Mouse (Mus musculus) cerebellum, adult 2 months (tissue): ENCODE measurements at regions not wholly inside any gene's neighbourhood (a gene's known extent, or its start where the extent isn't known, plus 50 kb on each side); places are given as distances from the start of the nearest gene placed in this dataset.

Source experiments
- DNase-seq, 2 experiments: peaks; one replicate each; pipeline ENCODE4 v3.0.0; 2021
- H3K27ac ChIP-seq: fragments of 200-500 bp; 2 replicates; pipeline ENCODE4 v1.5.1; 2012; ENCODE audit warnings: low read length, control low read depth, inconsistent platforms; ENCODE audit not compliant: insufficient read depth
- H3K27me3 ChIP-seq: fragments of 200-500 bp; 2 replicates; pipeline ENCODE4 v1.6.1; 2012; ENCODE audit warnings: inconsistent platforms, mild to moderate bottlenecking, low read length, moderate library complexity; ENCODE audit not compliant: control insufficient read depth, insufficient read depth
- H3K4me1 ChIP-seq: fragments of 200-500 bp; 2 replicates; pipeline ENCODE4 v1.6.1; 2011; ENCODE audit warnings: low read length; ENCODE audit not compliant: control insufficient read depth, insufficient read depth
- H3K4me3 ChIP-seq: fragments of 200-500 bp; replicated peaks from 2 replicates; pipeline ENCODE3; 2011; ENCODE audit warnings: mild to moderate bottlenecking, low read depth, low read length, control low read depth; ENCODE audit not compliant: insufficient read depth
- CTCF ChIP-seq: fragments of 200-500 bp; IDR thresholded peaks from 2 replicates; pipeline ENCODE4 v1.5.1; 2011; ENCODE audit warnings: low read depth, mild to moderate bottlenecking, control low read depth, low read length, moderate library complexity, borderline replicate concordance; ENCODE audit not compliant: insufficient read depth
- POLR2A ChIP-seq: fragments of 200-500 bp; IDR thresholded peaks from 2 replicates; pipeline ENCODE4 v1.6.1; 2011; ENCODE audit warnings: low read length, control low read depth, borderline replicate concordance; ENCODE audit not compliant: insufficient read depth
- WGBS: fragments of 180-500 bp; shearing (Covaris S2); methylation state at CpG from one replicate; pipeline ENCODE4 v1.1.7; 2018; 5-methylcytosine and 5-hydroxymethylcytosine counted together

DNA sequence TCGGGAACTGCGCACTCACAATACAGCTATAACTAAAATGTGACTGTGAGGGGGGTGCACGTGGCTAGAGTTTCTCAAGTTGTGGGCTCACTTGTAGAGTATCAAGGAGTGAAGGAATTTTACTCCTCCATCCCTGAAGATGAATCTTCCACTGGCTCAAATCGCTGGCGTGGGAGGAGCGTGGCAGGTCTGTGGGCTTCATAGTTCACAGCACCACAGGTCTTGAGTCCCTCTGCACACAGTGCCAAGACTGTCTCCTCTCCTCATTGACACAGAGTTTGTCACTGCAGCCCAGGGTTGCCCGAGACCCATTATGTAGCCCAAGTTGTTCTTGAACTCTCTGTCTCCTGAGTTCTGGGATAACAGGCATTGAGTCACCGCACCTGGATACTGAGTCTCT lies 655.3 kb upstream of the Gm19410 start:
- no peak overlapping the region for H3K4me3 ChIP-seq
- no peak overlapping the region for H3K27ac ChIP-seq
- H3K4me1 ChIP-seq: no peaks in the 10 kb centered on the region
- WGBS: 94% methylated on average over 8 of the region's 8 CpGs
- no peak for TF ChIP-seq POLR2A
- TF ChIP-seq CTCF: no peak
- no peak for DNase-seq
- no peaks in the 10 kb centered on the region for H3K27me3 ChIP-seq

DNA sequence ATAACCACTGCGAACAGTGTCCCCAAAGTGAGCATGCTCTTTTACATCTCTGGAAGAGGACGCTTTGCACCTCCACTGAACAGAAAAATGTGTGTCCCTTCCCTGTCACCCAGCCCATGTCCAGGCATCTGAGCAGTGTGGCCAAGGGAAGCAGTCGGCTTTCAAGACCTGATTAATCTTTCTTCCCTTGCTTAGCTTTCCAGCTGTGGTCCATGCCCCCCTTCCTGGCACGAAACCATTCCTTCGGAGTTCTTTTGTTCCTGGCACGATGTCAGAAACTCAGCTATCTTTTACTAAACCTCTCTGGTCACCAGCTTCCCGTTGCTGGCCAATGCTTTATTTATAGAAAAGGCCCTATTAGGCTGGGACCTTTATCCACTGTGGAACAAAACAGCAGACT lies 654.5 kb upstream of the Gm19410 start:
- Histone ChIP-seq H3K4me3 (no peak overlapping the region), H3K27ac (no peak overlapping the region), H3K27me3 (no peaks in the 10 kb centered on the region), H3K4me1 (no peaks in the 10 kb centered on the region)
- 33% methylated on average over 7 of the region's 7 CpGs for WGBS
- no peak for DNase-seq
- no peak for TF ChIP-seq POLR2A
- TF ChIP-seq CTCF: no peak

DNA sequence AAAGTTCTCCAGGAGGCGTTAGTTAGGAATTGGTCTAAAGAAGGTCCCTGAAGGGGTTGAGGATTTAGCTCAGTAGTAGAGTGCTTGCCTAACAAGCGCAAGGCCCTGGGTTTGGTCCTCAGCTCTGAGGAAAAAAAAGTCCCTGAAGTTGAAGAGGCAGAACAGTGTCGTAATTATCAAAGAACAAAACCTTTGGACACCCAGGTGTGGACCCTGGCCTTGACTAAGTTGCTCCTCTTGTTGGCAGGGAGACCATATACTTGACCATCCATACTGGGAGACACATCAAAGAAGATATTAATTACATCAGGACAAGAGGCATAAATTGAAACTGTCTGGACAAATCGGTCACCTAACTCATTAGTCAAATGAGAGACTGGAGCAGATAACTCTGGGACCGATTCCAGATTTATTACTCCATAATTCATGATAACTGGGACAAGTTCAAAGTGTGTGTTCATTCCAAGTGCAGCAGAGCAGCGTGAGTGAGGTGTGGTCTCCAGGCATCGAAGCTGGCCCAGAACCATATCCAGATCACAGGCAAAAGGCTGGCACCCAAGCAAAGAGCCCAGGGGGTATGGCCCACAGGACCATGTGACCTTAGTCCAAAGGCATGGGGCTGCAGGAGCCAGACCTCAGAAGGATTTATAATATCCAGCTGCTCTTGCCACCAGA lies 652.9 kb upstream of the Gm19410 start:
- Histone ChIP-seq H3K27ac (no peak overlapping the region), H3K27me3 (no peaks in the 10 kb centered on the region), H3K4me3 (no peak overlapping the region), H3K4me1 (no peaks in the 10 kb centered on the region)
- TF ChIP-seq POLR2A: no peak
- no peak for TF ChIP-seq CTCF
- no peak for DNase-seq
- WGBS: 53% methylated on average over 7 of the region's 7 CpGs

DNA sequence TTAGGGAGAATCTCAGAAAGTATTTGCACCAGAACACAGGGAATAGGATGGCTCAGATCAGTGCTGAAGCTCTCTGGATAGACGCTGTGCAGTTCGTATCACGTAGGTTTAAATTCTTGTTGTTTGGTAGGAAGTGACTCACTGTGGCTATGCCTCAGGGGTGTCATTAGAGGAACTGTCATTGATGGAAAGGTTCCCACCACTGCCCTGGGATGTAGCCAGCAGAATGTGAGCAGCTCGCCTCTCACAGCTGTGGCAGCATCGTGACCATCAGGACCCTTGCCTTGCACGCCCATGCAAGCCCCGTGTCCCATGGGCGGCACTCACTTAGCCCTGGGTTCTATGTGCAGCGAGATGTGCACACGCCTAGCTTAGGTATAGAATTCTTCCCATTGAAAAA lies 651.6 kb upstream of the Gm19410 start:
- WGBS: 76% methylated on average over 10 of the region's 10 CpGs
- Histone ChIP-seq H3K4me3 (no peak overlapping the region), H3K27me3 (no peaks in the 10 kb centered on the region), H3K27ac (no peak overlapping the region), H3K4me1 (no peaks in the 10 kb centered on the region)
- TF ChIP-seq POLR2A (no peak), CTCF (no peak)
- no peak for DNase-seq

DNA sequence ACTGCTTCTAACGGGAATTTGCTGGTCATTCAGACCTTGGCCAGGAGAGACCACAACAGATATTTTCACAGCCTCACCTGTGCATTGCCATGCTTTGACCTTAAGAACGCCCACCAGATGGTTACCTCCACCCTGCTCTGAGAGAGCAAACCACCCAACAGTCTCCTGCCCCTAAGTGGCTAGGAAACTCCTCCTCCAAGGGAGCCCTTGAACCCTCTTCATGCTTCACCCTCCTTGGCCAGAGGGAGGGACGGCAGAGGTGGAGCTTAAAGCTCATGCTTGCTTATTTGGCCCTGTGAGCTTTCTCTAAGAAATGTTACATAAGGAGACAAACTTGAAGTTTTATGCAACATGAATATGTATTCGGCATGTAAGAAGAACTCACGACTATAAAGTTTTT lies 645.0 kb upstream of the Gm19410 start:
- 84% methylated on average over 5 of the region's 5 CpGs for WGBS
- Histone ChIP-seq H3K4me1 (no peaks in the 10 kb centered on the region), H3K27me3 (no peaks in the 10 kb centered on the region), H3K4me3 (no peak overlapping the region), H3K27ac (no peak overlapping the region)
- no peak for TF ChIP-seq CTCF
- TF ChIP-seq POLR2A: no peak
- DNase-seq: no peak

DNA sequence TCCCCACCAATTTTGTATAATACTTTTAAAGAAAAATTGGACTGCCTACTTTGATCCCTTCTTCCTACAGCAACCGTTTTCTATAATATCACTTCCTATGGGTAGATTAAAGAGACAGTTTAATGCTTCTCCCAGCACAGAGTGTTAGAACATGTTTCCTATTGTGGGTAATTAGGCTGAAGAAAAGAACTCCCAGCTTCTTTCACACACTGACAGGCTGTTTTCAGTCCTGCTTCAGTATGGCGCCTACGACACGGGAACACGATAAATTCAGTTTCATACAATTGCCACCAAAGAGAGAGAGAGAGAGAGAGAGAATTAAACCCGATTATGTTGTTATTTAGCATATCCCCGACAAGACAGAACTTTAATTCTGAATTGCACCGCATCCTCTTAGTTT lies 644.5 kb upstream of the Gm19410 start:
- DNase-seq: no peak
- Histone ChIP-seq H3K4me3 (no peak overlapping the region), H3K27ac (no peak overlapping the region), H3K4me1 (no peaks in the 10 kb centered on the region), H3K27me3 (no peaks in the 10 kb centered on the region)
- 90% methylated on average over 8 of the region's 8 CpGs for WGBS
- no peak for TF ChIP-seq CTCF
- no peak for TF ChIP-seq POLR2A

DNA sequence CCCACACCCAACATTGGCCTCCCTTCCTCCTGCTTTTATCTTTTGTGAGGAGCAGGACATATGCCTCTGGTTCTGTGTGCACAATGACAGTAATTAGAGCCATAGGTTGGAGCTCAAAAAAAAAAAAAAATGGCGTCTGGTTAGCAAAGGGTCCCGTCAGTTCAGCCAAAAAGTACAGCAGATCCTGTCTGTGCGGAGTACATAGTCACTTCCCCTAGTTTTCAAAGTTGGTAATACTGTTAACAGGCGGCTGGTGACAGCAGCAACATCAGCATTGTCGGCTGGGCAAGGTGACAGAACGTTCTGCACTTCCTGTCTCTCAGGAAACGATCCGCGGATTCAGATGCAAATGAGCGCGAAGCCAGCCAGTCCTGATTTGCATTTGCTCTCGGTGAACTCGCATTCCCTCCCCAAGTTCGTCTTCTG lies 642.4 kb upstream of the Gm19410 start:
- H3K4me1 ChIP-seq: no peaks in the 10 kb centered on the region
- H3K4me3 ChIP-seq: no peak overlapping the region
- peak in 1 of 2 experiments; percentile 14 for DNase-seq
- H3K27me3 ChIP-seq: no peaks in the 10 kb centered on the region
- 7% methylated on average over 14 of the region's 14 CpGs for WGBS
- no peak for TF ChIP-seq CTCF
- TF ChIP-seq POLR2A: no peak
- H3K27ac ChIP-seq: no peak overlapping the region

DNA sequence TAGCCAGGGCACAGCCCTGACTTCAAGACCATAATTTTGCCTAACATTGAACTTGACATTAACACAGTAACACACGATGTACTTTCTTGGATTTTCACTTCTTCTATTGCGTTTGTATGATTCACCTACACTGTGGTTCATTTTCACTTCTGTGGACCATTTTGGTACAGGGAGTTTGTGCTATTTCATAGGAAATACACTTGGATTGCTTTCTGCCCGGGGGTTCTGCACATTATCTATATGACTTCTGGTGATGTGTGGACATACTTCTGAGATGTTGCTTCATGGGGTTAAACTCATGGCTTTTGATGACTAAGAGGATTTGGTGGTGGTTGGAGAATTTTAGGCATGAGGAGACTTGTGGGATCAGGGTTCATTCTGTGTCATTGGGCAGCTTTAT lies 640.4 kb upstream of the Gm19410 start:
- H3K27me3 ChIP-seq: no peaks in the 10 kb centered on the region
- WGBS: 96% methylated on average over 3 of the region's 3 CpGs
- H3K27ac ChIP-seq: no peak overlapping the region
- H3K4me1 ChIP-seq: no peaks in the 10 kb centered on the region
- DNase-seq: no peak
- TF ChIP-seq POLR2A (no peak), CTCF (no peak)
- H3K4me3 ChIP-seq: no peak overlapping the region

DNA sequence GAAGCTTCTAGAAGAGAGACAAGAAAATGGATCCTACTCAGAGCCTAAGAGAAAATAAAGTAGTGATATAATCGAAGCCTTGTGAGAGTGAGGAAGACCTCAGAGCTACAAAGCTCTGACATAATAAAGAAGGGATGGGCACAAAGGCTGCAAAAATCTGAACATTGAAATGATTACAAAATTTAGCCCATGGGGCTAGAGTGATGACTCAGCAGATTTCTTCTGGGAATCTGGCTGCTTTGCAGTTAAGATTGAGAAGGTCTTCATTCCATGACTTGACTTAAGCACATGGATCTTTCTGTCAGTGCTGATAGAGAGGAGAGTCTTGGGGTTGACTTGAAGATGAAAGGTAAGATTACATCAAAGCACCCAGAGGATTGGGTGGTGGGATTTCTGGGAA lies 633.3 kb upstream of the Gm19410 start:
- DNase-seq: no peak
- WGBS: 95% methylated on average over 1 of the region's 1 CpGs
- H3K4me3 ChIP-seq: no peak overlapping the region
- no peak overlapping the region for H3K27ac ChIP-seq
- H3K27me3 ChIP-seq: no peaks in the 10 kb centered on the region
- TF ChIP-seq POLR2A: no peak
- TF ChIP-seq CTCF: no peak
- H3K4me1 ChIP-seq: no peaks in the 10 kb centered on the region
